Mouse (Mus musculus) stomach, postnatal 0 days (tissue): Measurements from ENCODE around the gene Nat8f6.
"Not testable (repeated sequence)": the region's sequence is repeated elsewhere in the genome, so short reads cannot be mapped to it uniquely, and the experiment has no call there.

Experiments used
- CTCF ChIP-seq: IDR thresholded peaks from 2 replicates; pipeline ENCODE4 v1.5.1; 2016; ENCODE audit warnings: antibody characterized with exemption, low read depth, mild to moderate bottlenecking, moderate library complexity
- EP300 ChIP-seq: optimal IDR thresholded peaks from 2 replicates; pipeline ENCODE3; 2016; ENCODE audit warnings: antibody characterized with exemption

DNA sequence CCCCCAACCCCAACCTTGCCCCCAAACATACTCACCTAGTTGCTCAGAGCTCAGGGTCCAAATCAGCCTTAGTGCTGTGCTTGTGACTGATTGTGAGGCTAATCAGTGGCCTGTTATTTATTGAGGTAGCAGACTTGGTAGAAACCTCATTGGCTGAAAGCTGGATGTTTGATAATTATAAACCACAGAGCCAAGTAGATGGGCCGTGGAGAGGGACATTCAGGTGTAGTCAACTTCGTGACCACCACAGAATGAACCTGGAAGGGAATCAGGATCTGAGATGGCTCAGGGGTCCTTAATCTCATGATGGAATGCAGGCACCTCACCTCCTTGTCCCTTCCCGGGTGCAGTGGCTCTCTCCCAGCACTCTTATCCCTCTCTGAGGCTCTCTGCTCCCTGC, 11.0 kb downstream of the Nat8f6 start:
- TF ChIP-seq CTCF, EP300: not testable (repeated sequence)
